Mouse (Mus musculus) regulatory T cell (primary cell): ENCODE measurements around the gene Duox1.

Source experiments
- in situ Hi-C: fragments of 300-600 bp; cut with MboI, MseI; formaldehyde crosslinking; loops from one replicate; pipeline ENCODE4 v1.15.1; 2025; ENCODE audit warnings: high pct_unique_total_duplicates

Duox1 gene

GRCm38 (mm10) chr2:122372541-122372940, 57.1 kb downstream of the Duox1 start:
- in situ Hi-C loops = loop anchor here (10.0 kb wide), 1 partner anchor 362 kb away; the partner anchor contains the start of gene Bloc1s6

- in situ Hi-C loops = loop anchor here (10.0 kb wide), 1 partner anchor 361 kb away; the partner anchor contains the start of gene Bloc1s6
Observed at GRCm38 (mm10) chr2:122374012-122374411, 58.5 kb downstream of the Duox1 start.

- in situ Hi-C loops = loop anchor here (10.0 kb wide), 1 partner anchor 360 kb away; the partner anchor contains the start of gene Bloc1s6
Observed at GRCm38 (mm10) chr2:122374666-122375331, 59.3 kb downstream of the Duox1 start.

- in situ Hi-C loops = loop anchor here (10.0 kb wide), 1 partner anchor 359 kb away; the partner anchor contains the start of gene Bloc1s6
Observed at GRCm38 (mm10) chr2:122375391-122375991, 60.0 kb downstream of the Duox1 start.

- in situ Hi-C loops = loop anchor here (10.0 kb wide), 1 partner anchor 359 kb away; the partner anchor contains the start of gene Bloc1s6
Observed at GRCm38 (mm10) chr2:122376041-122376561, 60.6 kb downstream of the Duox1 start.

- in situ Hi-C loops = loop anchor here (10.0 kb wide), 1 partner anchor 358 kb away; the partner anchor contains the start of gene Bloc1s6
Observed at GRCm38 (mm10) chr2:122377215-122377674, 61.8 kb downstream of the Duox1 start.

- in situ Hi-C loops = loop anchor here (10.0 kb wide), 1 partner anchor 357 kb away; the partner anchor contains the start of gene Bloc1s6
Observed at GRCm38 (mm10) chr2:122377751-122378246, 62.3 kb downstream of the Duox1 start.

GRCm38 (mm10) chr2:122378421-122379291, 63.2 kb downstream of the Duox1 start:
- in situ Hi-C loops = loop anchor here (10.0 kb wide), 1 partner anchor 356 kb away; the partner anchor contains the start of gene Bloc1s6

- in situ Hi-C loops = loop anchor here (10.0 kb wide), 1 partner anchor 356 kb away; the partner anchor contains the start of gene Bloc1s6
Observed at GRCm38 (mm10) chr2:122379292-122379650, 63.8 kb downstream of the Duox1 start.

GRCm38 (mm10) chr2:122380768-122381311, 65.4 kb downstream of the Duox1 start:
- in situ Hi-C loops = loop anchor here (5.0 to 10.0 kb wide), 3 partner anchors 46 to 244 kb away; partner anchors contain the start of gene Slc28a2

- in situ Hi-C loops = loop anchor here (5.0 to 10.0 kb wide), 3 partner anchors 46 to 243 kb away; partner anchors contain the start of gene Slc28a2
Observed at GRCm38 (mm10) chr2:122381329-122382103, 66.0 kb downstream of the Duox1 start.

GRCm38 (mm10) chr2:122382121-122382520, 66.6 kb downstream of the Duox1 start:
- in situ Hi-C loops = loop anchor here (5.0 to 10.0 kb wide), 3 partner anchors 45 to 243 kb away; partner anchors contain the start of gene Slc28a2

GRCm38 (mm10) chr2:122385095-122385494, 69.6 kb downstream of the Duox1 start:
- in situ Hi-C loops = loop anchor here (10.0 kb wide), 1 partner anchor 240 kb away; no protein-coding TSS in a partner anchor

GRCm38 (mm10) chr2:122387135-122387534, 71.7 kb downstream of the Duox1 start:
- in situ Hi-C loops = loop anchor here (10.0 kb wide), 1 partner anchor 238 kb away; no protein-coding TSS in a partner anchor

GRCm38 (mm10) chr2:122396150-122396549, 80.7 kb downstream of the Duox1 start:
- in situ Hi-C loops = no loop called here
